Mouse (Mus musculus) E14TG2a.4 (cell line): ENCODE results near the gene Gpm6a.

Experiments used
- H3K27me3 ChIP-seq: 2 replicates; pipeline ENCODE4 v1.6.1; 2014; ENCODE audit warnings: low read length, control low read depth; ENCODE audit not compliant: insufficient read depth
- H3K36me3 ChIP-seq: 2 replicates; pipeline ENCODE4 v1.6.1; 2014; ENCODE audit warnings: low read length, control low read depth; ENCODE audit not compliant: insufficient read depth
- H3K4me1 ChIP-seq: replicated peaks from 2 replicates; pipeline ENCODE4 v1.6.1; 2014; ENCODE audit warnings: low read depth, low read length, control low read depth
- H3K4me3 ChIP-seq: replicated peaks from 2 replicates; pipeline ENCODE4 v1.5.1; 2014; ENCODE audit warnings: mild to moderate bottlenecking, low read length
- H3K9me3 ChIP-seq: 2 replicates; pipeline ENCODE4 v1.6.1; 2014; ENCODE audit warnings: low read length, control low read depth
- CTCF ChIP-seq: conservative IDR thresholded peaks from 2 replicates; pipeline ENCODE4 v1.5.1; 2014; ENCODE audit warnings: low read length
- NANOG ChIP-seq: IDR thresholded peaks from 2 replicates; pipeline ENCODE4 v1.6.1; 2014; ENCODE audit warnings: borderline replicate concordance, low read length, mixed read lengths
- POU5F1 ChIP-seq: IDR thresholded peaks from 2 replicates; pipeline ENCODE4 v1.6.1; 2014; ENCODE audit warnings: low read length, borderline replicate concordance

The Gpm6a gene

DNA sequence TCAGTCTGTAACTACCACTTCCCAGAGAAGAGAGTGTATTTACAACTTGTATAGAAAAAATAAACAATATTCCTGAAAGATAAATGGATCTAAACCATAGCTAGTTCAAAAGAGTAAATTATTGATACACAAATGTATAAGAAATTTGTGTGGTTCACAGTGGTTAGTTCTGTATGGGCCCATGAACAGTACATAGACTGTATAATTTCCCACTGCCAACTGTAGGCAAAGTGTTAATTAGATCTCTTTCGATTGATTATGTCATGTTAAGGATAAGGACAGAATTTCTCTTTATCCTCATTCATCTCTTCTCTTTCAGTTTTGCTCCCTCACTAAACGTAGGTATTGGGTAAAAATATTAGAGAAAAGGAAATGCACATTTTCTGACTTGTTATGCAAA is 148.4 kb downstream of the Gpm6a start:
- Histone ChIP-seq H3K36me3 (no peaks in the 10 kb centered on the region), H3K27me3 (no peaks in the 10 kb centered on the region), H3K4me1 (no peaks in the 10 kb centered on the region), H3K9me3 (peaks cover 15% of the 10 kb centered on the region), H3K4me3 (no peak overlapping the region)
- no peak for TF ChIP-seq POU5F1
- TF ChIP-seq NANOG: no peak
- TF ChIP-seq CTCF: no peak

GRCm38 (mm10) chr8:55103891-55104481 is 149.3 kb downstream of the Gpm6a start:
- H3K36me3 ChIP-seq: no peaks in the 10 kb centered on the region
- H3K9me3 ChIP-seq: peaks cover 15% of the 10 kb centered on the region
- H3K4me1 ChIP-seq: no peaks in the 10 kb centered on the region
- no peak for TF ChIP-seq CTCF
- no peak for TF ChIP-seq POU5F1
- TF ChIP-seq NANOG: no peak
- H3K4me3 ChIP-seq: no peak overlapping the region
- peaks cover 5% of the 10 kb centered on the region for H3K27me3 ChIP-seq
